Mouse (Mus musculus) kidney, embryonic 15.5 days (tissue): ENCODE results near the gene Slc9b1. TPM values are rescaled to one million over a fixed set of nuclear protein-coding genes. Genes with fewer than 3 reads are reported as not detected.

Experiments used
- ATAC-seq: fragments of 200-750 bp; cut with Nextera tagmentation; replicated peaks from 2 replicates; pipeline ENCODE4 v1.8.0; 2017; ENCODE audit warnings: moderate TSS enrichment; ENCODE audit not compliant: low FRiP score
- H3K27ac ChIP-seq: fragments of 300-500 bp; sonication (generic); 2 replicates; pipeline ENCODE4 v1.5.1; 2015; ENCODE audit warnings: mild to moderate bottlenecking, inconsistent platforms
- H3K27me3 ChIP-seq: fragments of 300-500 bp; sonication (generic); 2 replicates; pipeline ENCODE4 v1.6.1; 2015; ENCODE audit warnings: inconsistent platforms
- H3K36me3 ChIP-seq: fragments of 300-500 bp; sonication (generic); 2 replicates; pipeline ENCODE4 v1.6.1; 2015; ENCODE audit warnings: inconsistent platforms
- H3K4me1 ChIP-seq: fragments of 300-500 bp; sonication (generic); 2 replicates; pipeline ENCODE4 v1.6.1; 2015; ENCODE audit warnings: inconsistent platforms
- H3K4me2 ChIP-seq: fragments of 300-500 bp; sonication (generic); 2 replicates; pipeline ENCODE4 v1.6.1; 2015; ENCODE audit warnings: moderate library complexity, mild to moderate bottlenecking, inconsistent platforms
- H3K4me3 ChIP-seq: fragments of 300-500 bp; sonication (generic); replicated peaks from 2 replicates; pipeline ENCODE4 v1.5.1; 2015; ENCODE audit warnings: mild to moderate bottlenecking, inconsistent platforms
- H3K9ac ChIP-seq: fragments of 300-500 bp; sonication (generic); 2 replicates; pipeline ENCODE4 v1.6.1; 2015; ENCODE audit warnings: mild to moderate bottlenecking, inconsistent platforms
- H3K9me3 ChIP-seq: fragments of 300-500 bp; sonication (generic); replicated peaks from 2 replicates; pipeline ENCODE4 v1.6.1; 2016; ENCODE audit warnings: inconsistent platforms
- polyA plus RNA-seq: library from polyadenylated mRNA; unstranded; fragments of >200 nt; fragmentation: Nextera tagmentation; extraction: Ambion mirVana; gene quantifications from 2 replicates; pipeline ENCODE4 v1.2.1, GENCODE M21; 2015

Gene Slc9b1
- polyA plus RNA-seq, 1 experiment from 2014 or later, result 0.42 TPM

GRCm38 (mm10) chr3:135444930-135445329 is 97.1 kb downstream of the Slc9b1 start:
- H3K36me3 ChIP-seq, result peaks cover 25% of the 10 kb centered on the region

More at GRCm38 (mm10) chr3:135444930-135445329, 97.1 kb downstream of the Slc9b1 start:
- Histone ChIP-seq H3K4me1 (peaks cover 16% of the 10 kb centered on the region), H3K9ac (no peak overlapping the region), H3K4me2 (no peak overlapping the region), H3K9me3 (no peaks in the 10 kb centered on the region), H3K27ac (no peak overlapping the region), H3K27me3 (no peaks in the 10 kb centered on the region), H3K4me3 (no peak overlapping the region)
- ATAC-seq, result no peak

Other genes with a start within 250 kb of the Slc9b1 start
- gene Cenpe, start 135.5 kb upstream of the Slc9b1 start, polyA plus RNA-seq, result 30.8 and 31.3 TPM in 2 replicates
- 25.5 and 26.8 TPM in 2 replicates for gene Bdh2, start 66.8 kb upstream of the Slc9b1 start, polyA plus RNA-seq
- gene Slc9b2, start 40.3 kb upstream of the Slc9b1 start, polyA plus RNA-seq, result 2.5 and 6.3 TPM in 2 replicates
- gene Cisd2, start 75.9 kb downstream of the Slc9b1 start, polyA plus RNA-seq, result 68.8 and 77.6 TPM in 2 replicates
- 512 and 532 TPM in 2 replicates for gene Ube2d3, start 90.1 kb downstream of the Slc9b1 start, polyA plus RNA-seq
- gene Manba, start 137.6 kb downstream of the Slc9b1 start, polyA plus RNA-seq, result 24.2 and 27.3 TPM in 2 replicates